Mouse (Mus musculus) lung, adult 2 months (tissue): ENCODE data around the gene Rptn.

ENCODE experiments used
- CTCF ChIP-seq: fragments of 200-500 bp; IDR thresholded peaks from 2 replicates; pipeline ENCODE4 v1.5.1; 2011; ENCODE audit warnings: mild to moderate bottlenecking, low read length, control low read depth; ENCODE audit not compliant: insufficient read depth
- POLR2A ChIP-seq: fragments of 200-500 bp; IDR thresholded peaks from 2 replicates; pipeline ENCODE4 v1.6.1; 2011; ENCODE audit warnings: low read depth, mild to moderate bottlenecking, control low read depth, low read length, borderline replicate concordance; ENCODE audit errors: extremely low read depth

- TF ChIP-seq CTCF: no peak
- no peak for TF ChIP-seq POLR2A
Measured at GRCm38 (mm10) chr3:93442030-93442429, 48.5 kb downstream of the Rptn start, which contains the start of gene Tchh.
